Mouse (Mus musculus) heart, postnatal 36 days (tissue): ENCODE measurements around the gene Cald1. TPM values are rescaled to one million over a fixed set of nuclear protein-coding genes. Genes with fewer than 3 reads are reported as not detected.

ENCODE experiments used
- DNase-seq, 2 experiments: peaks; one replicate each; pipeline ENCODE4 v3.0.0; 2021 to 2022
- intact Hi-C: fragments of 180-260 bp; cut with DNase I; formaldehyde crosslinking; loops from one replicate; pipeline ENCODE4 v1.15.1; 2025
- total RNA-seq, 2 experiments: library from RNA; stranded (reverse); gene quantifications; 2 replicates each; pipeline ENCODE4 v1.2.3; 2021

The Cald1 gene
- total RNA-seq, 2 experiments from 2014 or later = 49.3 to 55.6 TPM

GRCm38 (mm10) chr6:34805582-34805981, 207.3 kb downstream of the Cald1 start:
- no peak for DNase-seq
- intact Hi-C loops = no loop called here

DNA sequence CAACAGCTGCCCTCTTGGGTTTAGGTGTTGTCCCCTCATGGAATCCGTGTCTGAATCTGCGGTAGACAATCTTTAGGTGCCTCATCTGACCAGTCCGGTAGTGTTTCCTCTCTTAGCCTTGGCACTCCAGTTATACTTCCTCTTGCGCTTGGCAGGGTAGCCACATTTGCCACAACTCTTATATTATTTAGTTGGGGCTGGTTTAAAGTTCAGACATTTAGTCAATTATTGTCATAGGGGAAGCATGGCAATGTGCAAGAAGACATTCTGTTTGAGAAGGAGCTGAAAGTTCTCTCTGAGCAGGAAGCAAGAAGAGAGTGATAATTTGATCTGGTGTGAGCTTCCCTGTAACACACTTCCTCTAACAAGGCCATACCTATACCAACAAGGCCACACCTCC, 212.4 kb downstream of the Cald1 start:
- intact Hi-C loops = no loop called here
- no peak for DNase-seq

- intact Hi-C loops = no loop called here
- DNase-seq = no peak
These were observed 226.1 kb downstream of the Cald1 start for GRCm38 (mm10) chr6:34824406-34824805.

Other genes starting within 250 kb of the Cald1 start
- gene Akr1b8, start 244.4 kb upstream of the Cald1 start, total RNA-seq = 1 to 10 TPM; 3.3 to 3.8 TPM
- 10 to 100 TPM; 56.8 to 65.7 TPM for gene Akr1b10, start 214.3 kb upstream of the Cald1 start, total RNA-seq
- not detected for gene Akr1b7, start 186.2 kb upstream of the Cald1 start, total RNA-seq
- gene Bpgm, start 122.3 kb upstream of the Cald1 start, total RNA-seq = 10 to 100 TPM; 54.7 to 59.1 TPM
- gene Agbl3, start 181.9 kb downstream of the Cald1 start, total RNA-seq = 1 to 10 TPM; 3.1 to 3.9 TPM